34 mouse cellular contexts compared by ENCODE assay signal in the genomic region with DNA sequence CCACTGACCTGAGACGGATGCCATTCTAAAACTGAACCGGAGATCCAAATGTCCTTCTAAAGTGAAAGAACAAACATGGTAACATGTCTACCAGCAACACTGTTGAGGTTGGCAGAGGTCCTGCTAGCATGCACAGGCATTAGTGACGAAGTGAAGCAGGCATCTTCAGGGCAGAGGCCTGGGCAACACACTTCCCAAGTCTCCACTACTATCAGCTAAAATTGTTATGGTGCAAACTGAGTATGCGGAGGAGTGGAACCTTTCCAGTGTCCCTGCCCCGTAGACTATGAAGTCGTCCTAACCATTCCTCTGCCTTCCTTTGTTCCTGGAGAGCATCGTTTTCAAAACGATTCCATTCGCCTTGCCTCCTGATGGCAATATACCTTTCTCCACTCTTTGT. TPM values are rescaled to one million over a fixed set of nuclear protein-coding genes. Genes with fewer than 3 reads are reported as not detected.
"Had no signal": no experiment of that assay in that cellular context is flagged by ENCODE, and none has a peak within 500 bp of the region (broad histone marks: within the 10 kb centered on the region; RNA-seq: fewer than 3 reads in every experiment).

No protein-coding gene starts in this region.

- H3K27ac ChIP-seq: heart, embryonic 13.5 days; heart, embryonic 15.5 days; hindbrain, embryonic 10.5 days; hindbrain, embryonic 12.5 days; hindbrain, embryonic 13.5 days; hindbrain, embryonic 14.5 days; hindbrain, embryonic 15.5 days; hindbrain, postnatal 0 days; intestine, embryonic 15.5 days; kidney, embryonic 15.5 days; kidney, postnatal 0 days; layer of hippocampus, adult 2 months; left cerebral cortex, adult 2 months had no signal

- DNase-seq: heart, postnatal 10 days; heart, postnatal 14 days; heart, postnatal 36 days; kidney, adult 11 months; kidney, adult 18-20 months; kidney, adult 2 months; kidney, adult 8-10 months; kidney, adult 9 months; kidney, postnatal 10 days; kidney, postnatal 14 days; kidney, postnatal 25 days; kidney, postnatal 36 days; kidney, postnatal 4 days; layer of hippocampus, adult 9-11 months; layer of hippocampus, postnatal 36 days had no signal

- H3K9me3 ChIP-seq: heart, embryonic 12.5 days; heart, embryonic 13.5 days; heart, embryonic 15.5 days; hindbrain, embryonic 10.5 days; hindbrain, embryonic 12.5 days; hindbrain, embryonic 13.5 days; hindbrain, embryonic 15.5 days; intestine, embryonic 15.5 days; kidney, embryonic 15.5 days had no signal

- H3K4me3 ChIP-seq: heart, embryonic 12.5 days; heart, embryonic 13.5 days; heart, embryonic 15.5 days; hindbrain, embryonic 10.5 days; hindbrain, embryonic 12.5 days; hindbrain, embryonic 13.5 days; hindbrain, embryonic 15.5 days; intestine, embryonic 15.5 days; kidney, embryonic 15.5 days; layer of hippocampus, adult 2 months; left cerebral cortex, adult 2 months had no signal

- H3K36me3 ChIP-seq: heart, embryonic 12.5 days; heart, embryonic 15.5 days; hindbrain, embryonic 10.5 days; hindbrain, embryonic 12.5 days; hindbrain, embryonic 13.5 days; hindbrain, embryonic 15.5 days; intestine, embryonic 15.5 days; kidney, embryonic 15.5 days had no signal

- H3K27me3 ChIP-seq: heart, embryonic 12.5 days; heart, embryonic 13.5 days; heart, embryonic 15.5 days; hindbrain, embryonic 12.5 days; hindbrain, embryonic 13.5 days; hindbrain, embryonic 15.5 days; intestine, embryonic 15.5 days; kidney, embryonic 15.5 days had no signal

RNA-seq across cellular contexts. Expression of a gene that starts 28.7 kb away (rescaled TPM):
- total RNA-seq: heart, postnatal 10 days; heart, postnatal 14 days; heart, postnatal 25 days; heart, postnatal 36 days; hematopoietic stem cell, adult 5-6 weeks had no signal
- polyA plus RNA-seq: heart, embryonic 14.5 days; heart, embryonic 16.5 days; intestine, postnatal 0 days had no signal
